ENCODE assay signal across 21 mouse cellular contexts in the genomic region with DNA sequence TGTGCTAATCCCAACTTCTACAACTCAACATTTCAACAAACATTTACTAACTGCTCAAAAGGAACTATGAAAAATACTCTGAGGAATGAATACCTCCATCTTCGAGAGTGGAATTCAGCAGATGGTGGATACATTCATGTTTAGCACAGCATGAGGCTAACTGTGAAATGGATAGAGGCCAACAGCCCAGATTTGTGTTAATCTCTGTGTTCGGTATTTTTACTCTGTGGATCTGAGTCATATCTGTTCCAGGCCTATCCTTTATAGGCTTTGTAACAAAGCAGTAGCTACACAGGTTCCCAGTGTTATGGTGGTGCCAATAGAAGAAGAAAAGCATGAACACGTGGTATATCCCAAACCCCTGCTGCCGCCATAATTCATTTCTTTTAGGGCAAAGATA.
DNase-seq lines count a peak whose midpoint lies in the region; ATAC-seq and TF ChIP-seq lines count a peak whose summit lies in the region.
"Had no signal": no experiment of that assay in that cellular context is flagged by ENCODE, and none has a peak within 500 bp of the region (broad histone marks: within the 10 kb centered on the region; RNA-seq: fewer than 3 reads in every experiment).

No protein-coding gene starts in this region.

- no peak overlapping the region for H3K9ac ChIP-seq in hindbrain, postnatal 0 days (replicated peaks; ENCODE audit: low read length)
- H3K9ac ChIP-seq in hindbrain, embryonic 12.5 days, result no peak overlapping the region
- no peak overlapping the region for H3K9ac ChIP-seq in hindbrain, embryonic 11.5 days (ENCODE audit: low read depth, low read length)
- H3K9ac ChIP-seq: embryonic facial prominence, embryonic 15.5 days; forebrain, embryonic 12.5 days; hindbrain, embryonic 14.5 days; limb, embryonic 13.5 days; liver, embryonic 14.5 days had no signal

- no peaks in the 10 kb centered on the region for H3K27me3 ChIP-seq in hindbrain, postnatal 0 days (ENCODE audit: insufficient read depth, low read length)
- no peaks in the 10 kb centered on the region for H3K27me3 ChIP-seq in hindbrain, embryonic 12.5 days
- H3K27me3 ChIP-seq in hindbrain, embryonic 11.5 days (ENCODE audit: control insufficient read depth, insufficient read depth, low read length), result no peaks in the 10 kb centered on the region
- H3K27me3 ChIP-seq: embryonic facial prominence, embryonic 15.5 days; forebrain, embryonic 12.5 days; limb, embryonic 13.5 days had no signal

- whole genome bisulfite sequencing in hindbrain, postnatal 0 days, result 58% methylated on average over 4 of the region's 4 CpGs
- WGBS in hindbrain, embryonic 12.5 days, result 79% methylated on average over 4 of the region's 4 CpGs
- WGBS in hindbrain, embryonic 11.5 days, result 81% methylated on average over 4 of the region's 4 CpGs

- no peak overlapping the region for H3K27ac ChIP-seq in hindbrain, postnatal 0 days
- H3K27ac ChIP-seq in hindbrain, embryonic 12.5 days, result no peak overlapping the region
- no peak overlapping the region for H3K27ac ChIP-seq in hindbrain, embryonic 11.5 days (ENCODE audit: low read depth, low read length)
- H3K27ac ChIP-seq: embryonic facial prominence, embryonic 15.5 days; forebrain, embryonic 12.5 days; hindbrain, embryonic 14.5 days; limb, embryonic 13.5 days; liver, embryonic 14.5 days had no signal

- ATAC-seq in hindbrain, postnatal 0 days, result 0 out of 2 replicates have a peak, but pooled peaks have one; percentile 7
- no peak for ATAC-seq in hindbrain, embryonic 12.5 days (ENCODE audit: low FRiP score)
- no peak for ATAC-seq in hindbrain, embryonic 11.5 days (ENCODE audit: low FRiP score)
- ATAC-seq: CD4-positive, CD25-positive, alpha-beta regulatory T cell, adult 4 months had no signal

- no peak for TF ChIP-seq CTCF in hindbrain, postnatal 0 days (IDR thresholded peaks at IDR 0.05; ENCODE audit: low read depth)
- no peak for TF ChIP-seq CTCF in brain, embryonic 14.5 days (IDR thresholded peaks at IDR 0.05; ENCODE audit: borderline replicate concordance, extremely low read depth, insufficient read depth, insufficient read length)

- no peaks in the 10 kb centered on the region for H3K36me3 ChIP-seq in hindbrain, postnatal 0 days (ENCODE audit: insufficient read depth, low read length)
- H3K36me3 ChIP-seq in hindbrain, embryonic 12.5 days, result no peaks in the 10 kb centered on the region
- no peaks in the 10 kb centered on the region for H3K36me3 ChIP-seq in hindbrain, embryonic 11.5 days (ENCODE audit: control insufficient read depth, insufficient read depth, low read length)
- H3K36me3 ChIP-seq: embryonic facial prominence, embryonic 15.5 days; forebrain, embryonic 12.5 days; G1E; limb, embryonic 13.5 days had no signal

- H3K9me3 ChIP-seq in hindbrain, postnatal 0 days (ENCODE audit: low read length), result no peaks in the 10 kb centered on the region
- no peaks in the 10 kb centered on the region for H3K9me3 ChIP-seq in hindbrain, embryonic 12.5 days (replicated peaks)
- no peaks in the 10 kb centered on the region for H3K9me3 ChIP-seq in hindbrain, embryonic 11.5 days (ENCODE audit: control insufficient read depth, low read length)
- H3K9me3 ChIP-seq: embryonic facial prominence, embryonic 15.5 days; forebrain, embryonic 12.5 days; G1E; limb, embryonic 13.5 days had no signal

- intact Hi-C loops in left cerebral cortex, postnatal 25 days (cut with DNase I), result loop anchor here (1.0 kb wide), 1 partner anchor 9 kb away; no protein-coding TSS in a partner anchor

- DNase-seq in cerebellum, postnatal 10 days, result peak; percentile 71 to 78
- DNase-seq in cerebellum, adult 9-11 months, result no peak
- DNase-seq in hindbrain, postnatal 0 days (ENCODE audit: low spot score), result peak; percentile 46
- peak; percentile 58 for DNase-seq in brain, embryonic 14.5 days (ENCODE audit: low read depth)
- DNase-seq in left cerebral cortex, postnatal 25 days (ENCODE audit: low spot score in 2 of 2), result peak; percentile 21 to 90
- no peak for DNase-seq in hindbrain, embryonic 11.5 days (ENCODE audit: low spot score)
- DNase-seq in ovary, adult 18-20 months (ENCODE audit: low spot score), result no peak
- DNase-seq: gastrocnemius, postnatal 25 days; heart, postnatal 10 days; kidney, adult 11 months; kidney, postnatal 10 days; midbrain, embryonic 14.5 days; thymus, adult 2 months had no signal

- no peak overlapping the region for H3K4me2 ChIP-seq in hindbrain, postnatal 0 days (ENCODE audit: low read depth, low read length)
- H3K4me2 ChIP-seq in hindbrain, embryonic 12.5 days (replicated peaks), result no peak overlapping the region
- H3K4me2 ChIP-seq in hindbrain, embryonic 11.5 days (replicated peaks; ENCODE audit: low read depth, low read length), result no peak overlapping the region
- H3K4me2 ChIP-seq: embryonic facial prominence, embryonic 15.5 days; forebrain, embryonic 12.5 days; hindbrain, embryonic 14.5 days; limb, embryonic 13.5 days had no signal

- no peaks in the 10 kb centered on the region for H3K4me1 ChIP-seq in hindbrain, postnatal 0 days (ENCODE audit: insufficient read depth, low read length)
- H3K4me1 ChIP-seq in hindbrain, embryonic 12.5 days, result no peaks in the 10 kb centered on the region
- H3K4me1 ChIP-seq in hindbrain, embryonic 11.5 days (replicated peaks; ENCODE audit: control insufficient read depth, insufficient read depth, low read length), result no peaks in the 10 kb centered on the region
- H3K4me1 ChIP-seq: embryonic facial prominence, embryonic 15.5 days; forebrain, embryonic 12.5 days; limb, embryonic 13.5 days had no signal

- no peak for TF ChIP-seq POLR2A in brain, embryonic 14.5 days (IDR thresholded peaks at IDR 0.05; ENCODE audit: borderline replicate concordance, extremely low read depth, insufficient read depth, insufficient read length, poor library complexity, severe bottlenecking)

- no peak overlapping the region for H3K4me3 ChIP-seq in hindbrain, postnatal 0 days (ENCODE audit: low read length)
- H3K4me3 ChIP-seq in hindbrain, embryonic 12.5 days, result no peak overlapping the region
- H3K4me3 ChIP-seq in hindbrain, embryonic 11.5 days (ENCODE audit: low read depth, low read length), result no peak overlapping the region
- H3K4me3 ChIP-seq: embryonic facial prominence, embryonic 15.5 days; forebrain, embryonic 12.5 days; limb, embryonic 13.5 days had no signal

Comparison
In these comparisons a context has a peak if more than half of its experiments do, and no peak if none do; other contexts are left out.
1. DNase-seq: peak in cerebellum, postnatal 10 days (2 of 2), hindbrain, postnatal 0 days (single experiment), brain, embryonic 14.5 days (single experiment) and left cerebral cortex, postnatal 25 days (2 of 2); none in cerebellum, adult 9-11 months (single experiment), hindbrain, embryonic 11.5 days (single experiment) and ovary, adult 18-20 months (single experiment).